Mouse (Mus musculus): ENCODE measurements around the gene Gpc6.

DNA sequence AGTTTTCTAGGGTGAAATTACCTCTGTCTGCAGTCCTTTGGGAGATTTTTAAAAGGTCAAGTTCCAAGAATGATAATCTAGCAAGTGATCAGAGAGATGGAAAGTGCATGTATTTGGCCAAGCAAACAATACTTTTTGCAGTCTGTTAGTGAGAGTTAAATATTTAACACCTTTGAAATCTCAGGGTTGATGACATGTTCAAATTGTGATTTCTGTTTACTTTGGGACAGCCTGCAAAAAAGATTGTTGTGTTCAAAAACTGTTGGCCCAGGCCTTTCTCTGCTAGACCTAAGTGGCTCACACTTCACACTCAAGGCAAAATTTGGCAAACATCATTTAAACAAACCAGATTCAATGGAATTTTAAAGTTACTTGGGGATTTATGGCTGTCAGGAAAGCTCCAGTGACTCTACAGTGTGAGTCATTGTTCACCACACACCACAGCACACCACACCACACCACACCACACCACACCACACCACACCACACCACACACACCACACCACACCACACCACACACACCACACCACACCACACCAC is 460.7 kb downstream of the Gpc6 start:
- no peak for TF ChIP-seq CTCF (IDR thresholded peaks at IDR 0.05; ENCODE audit: low read depth, low read length)
- TF ChIP-seq POLR2A (IDR thresholded peaks at IDR 0.05; ENCODE audit: borderline replicate concordance, low read depth, low read length) = no peak

Measured in bone marrow macrophage, adult 2 months (primary cell).